Mouse (Mus musculus) MN1 (cell line): ENCODE data around the gene Plk3.

Experiments
- DNase-seq: peaks from one replicate; pipeline ENCODE4 v3.0.0-alpha.2; 2016; ENCODE audit warnings: low spot score

The Plk3 gene

DNA sequence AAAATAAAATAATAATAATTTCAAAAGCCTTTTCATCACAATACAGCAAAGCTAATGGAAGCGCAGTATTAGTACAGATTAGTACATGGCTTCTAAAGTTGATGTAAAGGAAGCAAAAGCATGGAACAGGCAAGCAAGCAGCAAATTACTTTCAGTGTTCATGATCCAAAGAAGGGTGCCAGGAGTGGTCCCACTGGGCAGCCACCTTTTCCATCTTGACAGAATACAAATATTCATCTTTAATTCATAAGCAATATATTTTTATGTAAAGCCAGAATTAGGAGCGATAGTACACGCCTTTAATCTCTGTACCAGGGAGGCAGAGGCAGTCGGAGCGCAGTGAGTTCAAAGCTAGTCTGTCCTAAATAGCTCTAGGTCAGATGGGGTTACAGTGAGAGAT lies 14.1 kb downstream of the Plk3 start:
- DNase-seq: no peak

DNA sequence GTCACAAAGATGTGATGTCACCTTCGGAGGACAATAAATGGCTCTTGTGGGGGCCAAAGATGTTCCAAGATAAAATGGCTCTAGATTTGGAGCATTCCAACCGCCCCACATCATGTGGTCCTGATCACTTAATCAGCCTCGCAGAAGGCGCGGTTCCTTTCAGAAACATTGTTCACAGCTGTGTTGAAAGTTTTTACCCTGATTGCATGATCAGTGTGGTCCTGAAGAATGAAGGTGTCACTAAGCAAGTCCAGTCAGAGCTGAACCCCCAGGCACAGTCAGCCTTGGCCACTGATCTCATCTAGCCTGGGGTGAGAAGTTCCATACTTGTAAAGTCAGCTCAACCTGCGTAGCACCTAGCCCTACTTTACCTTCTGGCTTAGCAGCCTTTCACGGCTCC lies 15.8 kb downstream of the Plk3 start:
- DNase-seq: no peak

DNA sequence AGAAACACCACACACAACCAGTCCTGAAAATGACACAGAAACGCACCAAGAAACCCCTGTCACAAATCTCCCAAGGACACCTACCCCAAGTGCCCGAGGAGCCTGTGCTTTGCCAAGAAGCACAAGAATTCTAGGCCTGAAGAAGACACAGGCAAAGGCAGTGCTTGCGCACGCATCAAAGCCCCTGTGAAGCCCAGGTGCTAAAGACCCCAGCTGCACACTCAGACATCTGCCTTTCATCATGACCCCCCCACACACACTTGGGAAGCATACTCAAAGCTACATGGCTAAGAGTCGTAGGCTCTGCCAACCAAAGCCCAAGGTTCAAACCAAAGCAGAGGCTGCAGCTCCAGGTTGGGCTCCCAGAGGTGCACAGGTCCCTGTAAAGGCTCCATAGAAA lies 18.2 kb downstream of the Plk3 start:
- no peak for DNase-seq

DNA sequence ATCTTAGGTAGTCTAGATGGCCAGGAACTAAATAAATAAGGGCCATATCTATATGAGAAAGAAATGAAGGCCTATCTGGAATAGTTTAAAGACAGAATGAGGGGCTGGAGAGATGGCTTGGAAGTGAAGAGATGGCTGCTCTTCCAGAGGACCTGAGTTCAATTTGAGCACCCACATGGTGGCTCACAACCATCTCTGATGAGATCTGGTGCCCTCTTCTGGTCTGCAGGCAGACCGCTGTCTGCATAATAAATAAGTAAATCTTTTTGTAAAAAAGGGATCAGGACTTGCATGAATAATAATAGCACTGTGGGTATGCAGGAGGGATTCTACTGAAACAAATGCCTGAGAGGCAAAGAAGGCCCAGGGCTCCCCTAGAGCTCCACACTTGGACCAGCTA lies 20.5 kb downstream of the Plk3 start:
- DNase-seq: no peak

DNA sequence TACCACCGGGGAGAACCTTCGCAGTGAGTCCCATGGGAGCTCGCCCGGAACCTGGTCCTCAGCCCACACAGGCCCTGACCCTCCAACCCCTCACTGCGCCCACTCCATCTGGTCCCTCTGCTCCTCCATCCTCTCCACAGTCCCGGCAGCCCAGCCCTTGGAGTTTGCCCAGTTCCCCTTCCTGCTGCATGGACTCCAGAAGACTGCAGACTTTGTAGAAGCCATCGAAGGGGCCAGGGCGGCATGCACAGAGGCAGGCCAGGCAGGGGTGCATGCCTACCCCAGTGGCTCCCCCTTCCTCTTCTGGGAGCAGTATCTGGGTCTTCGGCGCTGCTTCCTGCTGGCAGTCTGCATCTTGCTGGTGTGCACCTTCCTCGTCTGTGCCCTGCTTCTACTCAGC lies 22.8 kb downstream of the Plk3 start:
- DNase-seq: no peak

DNA sequence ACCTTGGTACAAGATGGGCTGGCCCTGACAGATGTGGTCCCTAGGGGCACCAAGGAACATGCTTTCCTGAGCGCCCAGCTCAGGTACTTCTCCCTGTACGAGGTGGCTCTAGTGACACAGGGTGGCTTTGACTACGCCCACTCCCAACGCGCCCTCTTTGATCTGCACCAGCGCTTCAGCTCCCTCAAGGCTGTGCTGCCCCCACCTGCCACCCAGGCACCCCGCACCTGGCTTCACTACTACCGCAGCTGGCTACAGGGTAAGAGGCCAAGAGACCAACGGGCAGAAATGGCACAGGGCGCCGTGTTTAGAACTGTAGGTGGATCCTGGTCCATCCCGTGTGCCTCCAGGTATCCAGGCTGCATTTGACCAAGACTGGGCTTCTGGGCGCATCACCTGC lies 23.5 kb downstream of the Plk3 start:
- no peak for DNase-seq

DNA sequence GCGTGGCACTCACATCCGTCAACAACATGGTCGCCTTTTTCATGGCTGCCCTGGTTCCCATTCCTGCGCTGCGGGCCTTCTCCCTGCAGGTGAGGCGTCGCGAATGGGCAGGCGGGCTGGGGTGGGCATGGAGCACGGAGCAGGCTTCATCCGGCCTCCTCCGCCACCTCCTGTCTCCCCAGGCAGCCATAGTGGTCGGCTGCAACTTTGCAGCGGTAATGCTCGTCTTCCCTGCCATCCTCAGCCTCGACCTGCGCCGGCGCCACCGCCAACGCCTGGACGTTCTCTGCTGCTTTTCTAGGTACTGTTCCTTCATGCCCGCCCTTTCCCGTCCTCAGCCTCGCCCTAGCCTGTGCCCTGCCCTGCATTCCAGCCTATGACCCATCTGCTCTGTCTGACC lies 24.4 kb downstream of the Plk3 start:
- no peak for DNase-seq

DNA sequence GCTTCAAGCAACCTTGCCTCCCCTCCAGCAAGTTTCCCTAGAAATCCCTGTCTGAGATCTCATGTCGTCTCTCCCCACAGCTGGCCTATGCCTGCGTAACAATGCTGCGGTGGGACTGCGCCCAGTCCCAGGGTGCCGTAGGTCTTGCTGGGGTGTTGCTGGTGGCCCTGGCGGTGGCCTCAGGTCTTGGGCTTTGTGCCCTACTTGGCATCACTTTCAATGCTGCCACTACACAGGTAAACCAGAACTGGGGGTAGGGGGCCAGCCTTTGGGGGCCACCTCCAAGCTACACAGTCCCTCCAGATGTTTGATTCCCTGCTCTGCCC lies 25.3 kb downstream of the Plk3 start:
- DNase-seq: no peak

DNA sequence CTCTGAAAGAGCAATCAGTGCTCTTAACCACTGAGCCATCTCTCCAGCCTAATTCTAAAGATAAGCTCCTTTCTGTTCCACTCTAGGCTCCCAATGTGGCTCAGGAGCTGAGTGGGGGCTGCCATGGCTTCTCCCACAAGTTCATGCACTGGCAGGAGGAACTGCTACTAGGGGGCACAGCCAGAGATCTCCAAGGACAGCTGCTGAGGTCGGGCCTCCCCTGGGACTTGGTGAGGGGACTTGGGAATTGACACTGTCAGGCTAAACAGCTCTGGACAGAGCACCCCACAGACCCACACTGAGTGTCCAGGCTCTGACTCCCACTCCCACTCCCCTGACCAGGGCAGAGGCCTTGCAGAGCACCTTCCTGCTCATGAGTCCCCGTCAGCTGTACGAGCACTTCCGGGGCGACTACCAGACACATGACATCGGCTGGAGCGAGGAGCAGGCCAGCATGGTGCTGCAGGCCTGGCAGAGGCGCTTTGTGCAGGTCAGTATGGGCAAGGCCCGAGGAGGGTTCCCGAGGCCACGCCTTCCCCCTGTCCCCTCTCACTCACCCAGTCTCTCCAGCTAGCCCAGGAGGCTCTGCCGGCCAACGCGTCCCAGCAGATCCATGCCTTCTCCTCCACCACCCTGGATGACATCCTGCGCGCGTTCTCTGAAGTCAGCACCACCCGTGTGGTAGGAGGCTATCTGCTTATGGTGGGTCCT lies 25.8 kb downstream of the Plk3 start:
- DNase-seq: no peak

DNA sequence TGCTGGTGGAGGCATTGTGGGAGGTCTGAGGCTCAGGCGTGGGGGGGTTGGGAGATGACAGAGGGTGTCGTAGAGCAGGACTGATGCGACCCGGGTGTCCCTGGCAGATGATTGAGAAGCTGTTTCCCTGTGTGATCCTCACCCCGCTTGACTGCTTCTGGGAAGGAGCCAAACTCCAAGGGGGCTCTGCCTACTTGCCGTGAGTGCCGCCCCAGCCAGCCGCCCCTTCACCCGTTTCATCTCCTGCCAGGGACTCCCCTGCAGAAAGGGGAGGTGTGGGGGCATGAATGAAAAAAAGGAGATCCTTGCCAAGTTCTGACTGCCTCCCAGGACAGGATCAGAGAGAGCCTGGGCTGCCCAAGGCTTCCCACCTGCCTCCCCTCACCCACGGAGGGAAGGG lies 28.6 kb downstream of the Plk3 start:
- no peak for DNase-seq

DNA sequence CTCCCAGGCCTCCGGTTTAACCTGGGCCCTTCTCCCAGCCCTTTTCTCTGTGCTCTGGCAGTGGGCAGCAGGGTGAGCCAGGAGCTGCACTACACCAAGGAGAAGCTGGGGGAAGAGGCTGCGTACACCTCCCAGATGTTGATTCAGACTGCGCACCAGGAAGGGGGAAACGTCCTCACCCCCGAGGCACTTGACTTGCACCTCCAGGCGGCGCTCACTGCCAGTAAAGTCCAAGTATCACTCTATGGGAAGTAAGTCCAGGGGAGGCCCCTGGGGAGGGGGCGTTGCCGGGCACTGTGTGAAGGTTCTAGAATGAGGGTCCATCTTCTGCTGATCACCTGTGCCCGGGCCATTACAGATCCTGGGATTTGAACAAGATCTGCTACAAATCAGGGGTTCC lies 29.1 kb downstream of the Plk3 start:
- no peak for DNase-seq

DNA sequence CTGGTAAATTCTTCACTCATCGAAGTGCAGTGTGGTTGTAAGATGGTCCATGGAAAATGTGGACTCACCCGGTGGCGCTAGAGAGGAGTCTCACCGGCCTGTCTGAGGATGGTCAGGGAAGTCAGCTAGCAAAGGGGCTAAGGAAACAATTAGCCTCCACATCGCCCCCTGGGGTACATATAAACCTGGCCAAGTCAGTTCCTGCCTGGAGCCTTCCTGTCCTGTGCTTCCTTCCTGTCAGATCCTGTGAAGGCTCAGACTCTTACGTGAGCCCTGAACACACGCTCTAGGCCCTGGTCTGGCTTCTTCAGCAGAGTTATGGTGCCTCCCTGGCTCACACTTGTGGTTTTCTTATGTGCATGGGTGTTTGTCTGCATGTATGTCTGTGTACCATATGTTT lies 32.5 kb downstream of the Plk3 start:
- peak; percentile 18 for DNase-seq

DNA sequence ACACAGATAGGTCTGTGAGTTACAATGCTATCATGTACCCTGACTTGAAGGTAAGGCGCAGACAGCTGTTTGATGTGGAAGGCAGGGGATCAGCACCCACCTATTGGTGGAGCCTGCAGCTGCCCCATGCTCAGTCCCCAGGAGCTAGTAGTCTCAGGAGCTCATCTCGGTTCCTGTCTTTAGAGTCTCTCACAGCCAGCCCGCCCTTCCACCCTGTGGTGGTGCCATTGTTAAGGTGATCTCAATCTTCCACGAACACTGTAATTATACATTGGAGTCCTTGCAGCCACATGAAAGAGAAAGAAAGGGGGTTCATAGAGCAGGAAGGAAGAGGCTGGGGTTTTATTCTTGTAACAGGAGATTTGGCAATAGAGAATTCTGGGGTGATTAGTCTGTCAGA lies 33.7 kb downstream of the Plk3 start:
- DNase-seq: no peak

DNA sequence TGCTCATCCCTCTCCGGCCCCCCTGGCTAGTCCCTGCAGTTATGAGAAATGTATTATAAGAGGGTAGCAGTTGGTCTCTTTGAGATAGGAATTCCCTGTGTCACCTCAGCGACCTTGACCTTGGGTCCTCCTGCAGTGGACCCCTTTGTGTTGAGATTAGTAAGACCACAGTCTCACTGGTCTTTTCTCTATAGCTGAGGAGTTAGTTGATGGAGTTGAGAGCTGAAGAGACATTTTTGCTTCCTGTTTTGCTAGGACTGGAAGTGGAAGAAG lies 35.1 kb downstream of the Plk3 start:
- no peak for DNase-seq

DNA sequence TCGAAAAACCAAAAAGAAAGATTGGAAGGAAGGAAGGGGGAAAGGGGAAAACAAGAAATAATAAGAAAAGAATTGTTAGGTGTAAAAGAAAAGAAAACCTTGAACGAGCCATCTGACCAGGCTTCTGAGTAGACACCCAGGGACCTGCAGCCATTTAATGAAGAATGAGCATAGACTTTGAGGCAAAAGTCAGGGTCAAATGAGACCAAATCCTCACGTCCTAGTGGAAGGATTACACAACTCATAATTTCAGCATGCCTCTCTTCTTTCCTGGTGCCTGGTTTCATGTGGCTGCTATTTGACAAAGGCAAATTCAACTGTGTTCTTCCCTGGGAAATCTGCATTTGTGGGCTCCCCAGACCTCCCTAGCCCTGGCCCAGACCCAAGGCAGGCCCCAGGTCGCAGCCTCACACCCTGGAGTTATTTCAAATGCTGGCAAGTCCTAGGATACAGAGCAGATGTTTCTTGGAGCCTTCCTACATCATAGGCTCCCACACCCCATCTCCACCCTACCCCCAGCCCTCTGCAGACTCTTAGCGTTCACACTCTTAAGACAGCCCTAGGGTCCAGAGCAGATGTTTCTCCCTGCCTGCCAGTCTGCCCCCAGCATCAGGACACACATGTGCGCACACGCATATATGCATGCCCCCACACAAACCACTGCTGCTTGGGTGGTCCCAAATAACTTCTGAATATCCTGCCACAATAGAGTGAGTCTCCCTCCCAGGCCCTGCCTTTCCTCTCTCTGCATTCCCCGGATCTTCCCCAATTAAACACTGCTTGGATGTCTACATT lies 35.6 kb downstream of the Plk3 start:
- no peak for DNase-seq

DNA sequence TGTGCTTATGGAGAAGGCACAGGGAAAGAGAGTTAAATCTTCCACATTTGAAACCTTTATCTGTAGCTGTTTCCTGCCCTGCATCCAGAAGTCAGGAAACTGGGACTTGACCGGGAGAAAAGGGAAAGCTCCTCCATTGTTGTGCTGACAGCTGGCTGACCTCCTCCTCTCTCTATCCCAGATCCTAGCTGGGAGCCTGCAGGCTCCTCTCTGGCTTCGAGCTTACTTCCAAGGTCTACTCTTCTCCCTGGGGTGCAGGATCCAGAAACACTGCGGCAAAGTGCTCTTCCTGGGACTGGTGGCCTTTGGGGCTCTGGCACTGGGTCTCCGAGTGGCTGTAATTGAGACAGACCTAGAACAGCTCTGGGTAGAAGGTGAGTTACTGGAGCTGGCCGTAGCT lies 37.1 kb downstream of the Plk3 start:
- DNase-seq: peak; percentile 29

DNA sequence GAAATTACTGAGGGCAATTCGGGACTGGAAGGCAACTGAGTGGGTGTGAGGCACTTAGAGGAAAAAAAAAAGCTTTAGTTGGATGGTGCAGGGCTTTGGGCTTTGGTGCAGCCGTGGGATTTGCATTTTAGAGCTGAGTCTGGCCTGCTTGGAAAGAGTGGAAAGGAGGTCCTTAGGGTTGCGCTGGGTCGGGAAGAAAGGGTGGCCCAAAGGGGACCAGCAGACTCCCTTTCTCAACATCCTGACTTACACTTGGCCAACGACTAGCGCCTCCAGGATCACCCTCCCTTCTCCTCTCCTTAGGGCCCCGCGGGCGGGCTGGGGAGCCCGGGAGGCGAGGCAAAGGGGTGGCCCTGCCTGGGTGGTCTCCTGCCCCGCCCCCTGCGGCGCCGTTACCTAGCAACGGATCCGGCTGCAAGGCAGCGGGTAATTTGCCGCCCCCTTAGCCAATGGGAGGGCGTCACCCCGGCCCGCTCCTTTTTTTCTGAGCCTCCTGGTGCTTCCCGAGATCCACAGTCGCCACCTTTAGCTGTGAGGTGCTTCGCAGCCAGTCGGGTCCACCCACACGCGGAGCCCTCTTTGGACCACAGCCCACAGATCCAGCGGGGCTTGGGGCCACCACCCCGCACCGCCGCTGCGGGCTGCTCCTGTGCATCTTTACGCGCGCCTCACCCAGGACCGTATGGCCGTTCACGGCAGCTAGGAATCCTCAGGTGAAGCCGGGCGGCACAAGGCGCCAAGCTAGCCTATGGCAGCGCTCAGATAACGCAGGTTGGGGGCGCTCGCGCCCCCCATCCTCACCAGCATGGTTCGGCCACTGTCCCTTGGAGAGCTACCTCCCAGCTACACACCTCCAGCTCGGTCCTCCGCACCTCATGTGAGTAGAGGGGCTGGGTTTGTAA lies 38.0 kb downstream of the Plk3 start, which contains the start of gene Ptch2:
TSS of gene Ptch2 (plus strand) at position 525 of the 902 bp plus-strand sequence.
- peak; percentile 54 for DNase-seq

DNA sequence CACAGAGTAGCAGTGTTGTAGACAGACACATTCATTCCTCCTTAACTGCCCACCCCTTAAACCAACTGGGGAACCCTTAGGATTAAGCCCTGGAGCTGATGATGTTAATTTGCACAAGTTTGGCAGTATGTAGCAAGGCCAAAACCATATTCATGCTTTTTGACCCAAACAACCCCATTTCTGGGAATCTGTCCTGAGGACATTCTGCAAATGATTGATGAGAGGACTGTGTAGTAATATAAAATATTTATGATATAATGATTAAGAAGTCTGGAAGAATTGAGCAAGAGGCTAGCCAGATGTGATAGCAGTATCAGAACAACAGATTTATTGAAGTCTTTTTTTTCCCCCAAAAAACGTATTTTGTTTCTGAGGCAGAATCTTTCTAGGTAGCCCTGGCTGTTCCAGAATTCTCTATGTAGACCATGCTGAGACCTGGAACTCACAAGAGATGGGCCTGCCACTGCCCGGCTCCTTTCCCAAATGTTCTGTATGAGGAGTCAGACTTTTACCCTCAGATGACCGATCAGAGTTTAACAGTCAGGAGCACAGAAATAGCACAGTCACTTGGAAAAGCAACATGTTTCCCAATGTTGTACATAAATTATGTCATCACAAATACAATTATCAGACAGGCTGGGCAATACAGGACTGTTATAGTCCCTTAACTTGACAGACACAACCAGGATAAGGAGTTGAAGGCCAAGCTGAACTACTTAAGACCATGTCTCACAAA lies 39.0 kb downstream of the Plk3 start:
- DNase-seq: no peak

DNA sequence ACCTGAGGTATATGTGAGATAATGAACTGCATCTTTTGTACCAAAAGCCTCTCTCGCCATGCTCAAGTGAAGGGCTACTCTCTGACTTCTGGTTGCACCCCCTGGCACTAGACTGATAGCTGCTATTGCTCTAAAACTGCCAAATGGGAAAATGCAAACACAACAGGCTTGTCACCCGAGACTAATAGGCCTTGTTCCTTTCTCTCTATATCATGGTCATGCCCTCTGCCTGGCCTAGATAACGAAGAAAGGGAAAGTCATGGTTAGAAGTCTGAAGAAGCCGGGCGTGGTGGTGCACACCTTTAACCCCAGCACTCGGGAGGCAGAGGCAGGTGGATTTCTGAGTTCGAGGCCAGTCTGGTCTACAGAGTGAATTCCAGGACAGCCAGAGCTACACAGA lies 43.2 kb downstream of the Plk3 start:
- no peak for DNase-seq

DNA sequence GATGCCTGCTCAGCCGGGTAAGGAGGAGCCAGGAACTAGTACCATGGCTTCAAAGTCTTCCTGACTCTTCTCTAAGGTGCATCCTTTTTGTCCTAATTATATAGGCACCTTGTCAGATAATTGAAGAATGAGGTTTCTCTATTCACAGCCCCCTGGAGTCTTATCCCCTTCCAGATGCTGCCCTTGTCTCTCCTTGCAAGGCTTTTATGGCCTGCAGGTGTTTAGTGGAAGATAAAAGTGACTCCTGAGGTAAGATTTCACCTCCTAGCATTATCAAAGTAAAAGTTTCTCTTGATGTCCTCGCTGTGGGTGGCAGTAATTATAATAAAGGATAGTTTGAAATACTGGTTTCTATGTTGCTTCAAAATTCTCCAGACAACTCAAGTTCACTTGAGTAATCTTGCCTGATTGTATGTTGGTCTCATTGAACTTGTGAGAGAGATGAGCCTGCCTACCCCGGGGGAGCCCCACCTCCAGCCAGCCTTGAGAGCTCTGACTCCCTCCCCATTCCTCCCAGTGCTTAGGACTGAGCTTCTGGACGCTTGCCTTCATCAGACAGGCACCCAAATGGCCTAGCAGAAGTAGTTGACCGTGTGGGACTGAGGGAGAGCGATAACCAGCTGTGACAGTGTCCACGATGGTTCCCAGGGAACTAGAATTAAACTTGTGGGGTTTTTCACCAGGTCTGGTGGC lies 45.7 kb downstream of the Plk3 start:
- DNase-seq: no peak
